Mouse (Mus musculus): ENCODE measurements at regions not wholly inside any gene's neighbourhood (a gene's known extent, or its start where the extent isn't known, plus 50 kb on each side); places are given as distances from the start of the nearest gene placed in this dataset.

DNA sequence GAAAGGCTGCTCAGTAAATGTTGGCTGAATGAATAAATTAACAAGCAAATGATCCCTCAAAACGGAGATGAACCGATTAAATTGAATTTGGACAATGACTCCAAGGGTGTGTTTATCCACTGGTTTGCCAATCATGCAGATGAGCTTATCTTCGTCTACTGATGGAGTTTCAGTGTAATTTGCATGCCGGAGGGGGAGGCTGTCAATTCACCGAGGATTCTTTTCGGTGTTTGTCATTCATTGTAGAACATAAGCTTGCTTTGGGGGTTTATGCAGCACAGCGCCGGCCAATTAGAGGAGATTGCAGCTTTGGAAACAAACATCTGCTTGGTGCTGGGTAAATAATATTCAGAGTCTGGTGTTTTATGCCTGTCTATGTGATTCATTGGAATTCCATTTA is 132.7 kb downstream of the Otoa start:
- peak; percentile 87 for DNase-seq (ENCODE audit: low read depth)
- no peak for TF ChIP-seq POLR2A (IDR thresholded peaks at IDR 0.05; ENCODE audit: borderline replicate concordance, extremely low read depth, insufficient read depth, insufficient read length, poor library complexity, severe bottlenecking)
- TF ChIP-seq CTCF (IDR thresholded peaks at IDR 0.05; ENCODE audit: borderline replicate concordance, extremely low read depth, insufficient read depth, insufficient read length), result no peak

DNA sequence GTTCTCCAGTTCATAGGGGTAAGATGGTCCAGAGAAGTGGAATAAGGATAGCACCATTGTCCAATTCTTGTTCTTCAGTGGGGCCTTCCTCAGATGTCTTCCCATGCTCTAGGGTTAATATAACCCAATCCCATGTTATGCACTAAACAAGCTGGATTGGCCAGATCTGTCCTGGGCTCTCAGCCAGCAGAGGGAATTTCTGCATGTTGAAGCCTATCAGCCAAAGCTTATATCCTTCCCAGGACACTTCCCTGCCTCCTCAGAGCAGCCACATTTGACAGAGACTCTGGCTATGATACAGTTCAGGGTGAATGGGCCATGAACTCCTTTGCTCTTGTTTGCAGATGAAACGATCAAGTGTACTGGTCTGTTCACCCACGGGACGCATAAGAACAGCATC is 133.6 kb downstream of the Otoa start:
- TF ChIP-seq CTCF (IDR thresholded peaks at IDR 0.05; ENCODE audit: borderline replicate concordance, extremely low read depth, insufficient read depth, insufficient read length) (no peak), POLR2A (IDR thresholded peaks at IDR 0.05; ENCODE audit: borderline replicate concordance, extremely low read depth, insufficient read depth, insufficient read length, poor library complexity, severe bottlenecking) (no peak)
- DNase-seq (ENCODE audit: low read depth), result peak; percentile 49

GRCm38 (mm10) chr7:121215735-121216134 is 134.3 kb downstream of the Otoa start:
- DNase-seq (ENCODE audit: low read depth), result no peak
- TF ChIP-seq CTCF (IDR thresholded peaks at IDR 0.05; ENCODE audit: borderline replicate concordance, extremely low read depth, insufficient read depth, insufficient read length) (no peak), POLR2A (IDR thresholded peaks at IDR 0.05; ENCODE audit: borderline replicate concordance, extremely low read depth, insufficient read depth, insufficient read length, poor library complexity, severe bottlenecking) (no peak)

DNA sequence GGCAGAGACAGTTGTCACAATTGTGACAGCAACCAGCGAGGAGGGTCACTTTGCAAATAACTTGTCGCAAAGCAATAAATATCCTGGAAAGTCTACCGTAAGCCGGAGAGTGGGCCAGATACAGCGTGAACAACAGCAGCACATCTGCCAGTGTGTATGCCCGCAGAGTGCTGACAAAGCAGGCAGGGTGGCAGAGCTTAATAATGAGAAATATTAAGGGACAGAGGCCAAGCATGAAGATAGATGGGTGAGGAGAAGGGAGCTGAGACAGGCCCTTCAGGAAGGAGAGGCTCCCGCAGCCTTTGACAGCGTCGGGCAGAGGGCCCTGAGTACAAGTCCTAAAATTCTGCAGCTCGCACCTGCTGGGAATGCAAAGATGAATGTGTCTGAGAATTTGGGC is 136.6 kb downstream of the Otoa start:
- no peak for DNase-seq (ENCODE audit: low read depth)
- TF ChIP-seq POLR2A (IDR thresholded peaks at IDR 0.05; ENCODE audit: borderline replicate concordance, extremely low read depth, insufficient read depth, insufficient read length, poor library complexity, severe bottlenecking) (no peak), CTCF (IDR thresholded peaks at IDR 0.05; ENCODE audit: borderline replicate concordance, extremely low read depth, insufficient read depth, insufficient read length) (no peak)

DNA sequence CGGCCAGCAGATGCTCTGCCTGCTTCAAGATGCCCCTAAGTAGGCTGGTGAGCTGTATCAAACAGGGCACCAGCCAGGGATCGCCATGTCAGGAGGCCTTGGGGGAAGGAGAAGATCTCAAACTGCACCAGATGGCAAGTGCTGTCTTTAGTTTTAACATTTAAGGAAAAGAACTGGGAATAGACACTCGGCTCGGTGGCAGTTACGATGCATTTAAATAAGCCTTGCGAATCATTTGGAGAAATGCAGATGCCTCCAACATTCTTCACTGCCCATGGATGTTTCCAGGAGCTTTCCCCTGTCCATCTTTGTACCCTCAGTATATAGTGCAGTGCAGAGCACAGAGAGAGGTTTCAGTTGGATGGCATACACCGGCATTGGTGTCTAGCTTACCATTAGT is 139.7 kb downstream of the Otoa start:
- TF ChIP-seq CTCF (IDR thresholded peaks at IDR 0.05; ENCODE audit: borderline replicate concordance, extremely low read depth, insufficient read depth, insufficient read length) (no peak), POLR2A (IDR thresholded peaks at IDR 0.05; ENCODE audit: borderline replicate concordance, extremely low read depth, insufficient read depth, insufficient read length, poor library complexity, severe bottlenecking) (no peak)
- DNase-seq (ENCODE audit: low read depth), result no peak

- TF ChIP-seq POLR2A (IDR thresholded peaks at IDR 0.05; ENCODE audit: borderline replicate concordance, extremely low read depth, insufficient read depth, insufficient read length, poor library complexity, severe bottlenecking) (no peak), CTCF (IDR thresholded peaks at IDR 0.05; ENCODE audit: borderline replicate concordance, extremely low read depth, insufficient read depth, insufficient read length) (no peak)
- DNase-seq (ENCODE audit: low read depth), result no peak
These were observed 150.4 kb downstream of the Otoa start for GRCm38 (mm10) chr7:121231881-121232280.

DNA sequence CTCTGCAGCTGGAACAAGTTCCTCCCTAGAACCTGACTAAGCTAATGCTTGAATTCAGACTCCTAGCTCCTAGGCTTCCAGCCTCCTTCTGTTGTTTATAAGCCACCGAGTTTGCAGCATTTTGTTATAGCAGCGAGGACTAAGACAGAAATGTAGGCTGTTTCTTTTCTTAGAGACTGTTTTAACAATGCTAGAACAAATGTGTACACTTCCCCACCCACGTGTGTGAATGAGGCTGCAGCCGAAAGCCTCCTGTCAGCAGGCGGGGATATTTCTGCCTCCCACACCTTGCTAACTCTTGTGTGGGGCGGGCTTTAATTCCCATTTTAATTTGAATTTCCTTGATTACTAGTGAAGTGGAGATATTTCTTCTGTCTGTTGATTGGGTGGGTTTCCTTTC is 153.4 kb downstream of the Otoa start:
- TF ChIP-seq CTCF (IDR thresholded peaks at IDR 0.05; ENCODE audit: borderline replicate concordance, extremely low read depth, insufficient read depth, insufficient read length) (no peak), POLR2A (IDR thresholded peaks at IDR 0.05; ENCODE audit: borderline replicate concordance, extremely low read depth, insufficient read depth, insufficient read length, poor library complexity, severe bottlenecking) (no peak)
- DNase-seq (ENCODE audit: low read depth), result no peak

DNA sequence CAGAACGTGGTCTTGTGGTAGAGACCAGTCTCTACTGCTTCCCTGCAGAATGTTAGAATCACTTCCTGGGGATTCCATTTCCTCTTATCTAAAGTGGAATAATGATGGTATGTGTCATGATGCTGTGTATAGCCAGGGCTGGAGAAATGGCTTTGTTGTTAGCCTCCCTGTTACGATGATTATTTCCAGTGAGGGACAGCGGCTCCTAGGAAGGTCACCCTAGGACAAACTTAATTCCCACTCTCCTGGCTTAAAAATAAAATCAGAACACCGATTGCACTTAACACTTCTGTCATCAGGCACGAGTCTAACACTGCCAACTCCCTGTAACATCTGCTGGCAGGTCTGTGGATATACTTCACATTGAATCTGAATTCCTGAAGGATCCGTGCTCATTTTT is 151.9 kb upstream of the Hs3st2 start:
- TF ChIP-seq CTCF (IDR thresholded peaks at IDR 0.05; ENCODE audit: borderline replicate concordance, extremely low read depth, insufficient read depth, insufficient read length), result no peak
- no peak for TF ChIP-seq POLR2A (IDR thresholded peaks at IDR 0.05; ENCODE audit: borderline replicate concordance, extremely low read depth, insufficient read depth, insufficient read length, poor library complexity, severe bottlenecking)
- no peak for DNase-seq (ENCODE audit: low read depth)

DNA sequence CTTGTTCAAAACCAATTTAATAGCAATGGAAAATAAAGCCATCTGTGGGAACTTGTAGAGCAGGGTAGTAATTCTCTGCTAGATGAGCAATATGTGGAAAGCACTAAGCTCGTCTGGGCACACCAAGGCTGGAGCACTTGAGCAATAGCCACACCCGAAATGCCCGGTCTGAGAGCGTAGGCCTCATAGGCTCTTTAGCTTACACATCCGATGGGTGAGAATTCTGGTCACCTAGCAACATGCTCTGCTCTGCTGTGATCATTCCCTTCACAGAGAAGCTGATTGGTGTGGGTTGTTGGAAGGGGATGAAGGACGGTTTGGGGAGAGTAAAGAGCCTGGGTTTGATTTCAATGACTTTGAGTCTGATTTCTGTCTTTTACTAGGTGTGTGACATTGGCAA is 143.8 kb upstream of the Hs3st2 start:
- DNase-seq (ENCODE audit: low read depth), result no peak
- no peak for TF ChIP-seq POLR2A (IDR thresholded peaks at IDR 0.05; ENCODE audit: borderline replicate concordance, extremely low read depth, insufficient read depth, insufficient read length, poor library complexity, severe bottlenecking)
- TF ChIP-seq CTCF (IDR thresholded peaks at IDR 0.05; ENCODE audit: borderline replicate concordance, extremely low read depth, insufficient read depth, insufficient read length), result no peak

- DNase-seq (ENCODE audit: low read depth), result no peak
- TF ChIP-seq POLR2A (IDR thresholded peaks at IDR 0.05; ENCODE audit: borderline replicate concordance, extremely low read depth, insufficient read depth, insufficient read length, poor library complexity, severe bottlenecking), result no peak
- no peak for TF ChIP-seq CTCF (IDR thresholded peaks at IDR 0.05; ENCODE audit: borderline replicate concordance, extremely low read depth, insufficient read depth, insufficient read length)
These were observed 134.2 kb upstream of the Hs3st2 start for GRCm38 (mm10) chr7:121257466-121257865.

DNA sequence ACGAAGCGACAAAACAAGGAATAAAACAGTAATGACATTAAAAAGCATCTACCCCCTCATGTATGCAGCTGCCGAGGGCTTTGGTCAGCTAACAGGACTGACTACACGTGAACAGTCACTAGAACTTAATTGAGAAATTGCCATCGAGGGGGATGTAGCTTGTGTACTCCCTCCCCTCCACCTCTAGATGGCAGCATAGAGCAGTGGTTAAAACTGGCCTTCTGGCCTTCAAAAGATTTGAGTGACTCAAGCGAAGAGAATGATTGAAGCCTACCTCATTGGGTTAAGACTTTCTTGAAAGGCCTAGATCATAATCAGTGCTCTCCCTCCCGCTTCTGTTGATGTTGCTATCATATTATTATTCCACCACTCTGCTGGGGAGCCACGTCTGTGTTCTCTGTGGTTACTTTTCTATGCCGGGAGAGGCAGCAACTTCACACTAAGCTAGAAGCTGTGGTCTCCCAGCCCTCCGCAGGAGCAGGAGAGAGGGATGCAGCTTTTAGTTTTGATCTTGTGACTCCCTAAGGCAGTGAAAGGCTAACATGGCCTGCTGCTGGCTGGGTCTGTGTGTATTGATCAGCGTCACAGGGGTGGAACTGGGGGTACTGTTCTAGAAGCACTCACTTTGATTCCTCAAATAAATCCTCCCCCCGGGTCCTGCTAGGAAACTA is 132.7 kb upstream of the Hs3st2 start:
- DNase-seq (ENCODE audit: low read depth), result peak; percentile 71

DNA sequence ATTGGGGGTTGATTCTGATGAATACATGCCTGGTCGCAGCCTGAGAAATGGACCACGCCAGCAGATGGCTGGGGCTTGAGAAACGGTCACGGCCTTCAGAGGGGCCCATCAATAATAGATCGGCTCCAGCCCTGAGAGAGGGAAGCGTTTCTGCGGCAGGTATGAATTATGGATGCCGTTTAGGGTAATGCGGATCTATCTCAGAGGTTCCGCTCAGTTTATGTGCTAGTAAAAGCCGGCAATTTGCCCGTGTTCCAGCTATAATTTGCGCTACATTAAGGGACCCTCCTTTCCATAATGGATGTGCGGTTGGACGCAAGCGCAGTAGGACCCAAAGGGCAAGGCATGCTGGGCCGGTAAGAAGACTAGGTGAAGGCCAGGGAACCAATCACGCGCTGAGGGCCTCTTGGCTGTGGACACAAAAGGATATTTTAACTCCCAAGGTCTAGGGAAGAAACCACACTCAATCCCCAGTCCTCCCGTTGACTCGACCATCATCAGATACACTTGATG is 132.1 kb upstream of the Hs3st2 start:
- DNase-seq (ENCODE audit: low read depth), result peak; percentile 32

More for the DNA sequence above, 132.7 kb upstream of the Hs3st2 start:
- peak; percentile 78; the same call in 1 of the 2 replicates for TF ChIP-seq CTCF (IDR thresholded peaks at IDR 0.05; ENCODE audit: borderline replicate concordance, extremely low read depth, insufficient read depth, insufficient read length)
- TF ChIP-seq POLR2A (IDR thresholded peaks at IDR 0.05; ENCODE audit: borderline replicate concordance, extremely low read depth, insufficient read depth, insufficient read length, poor library complexity, severe bottlenecking), result no peak

More for the DNA sequence above, 132.1 kb upstream of the Hs3st2 start:
- TF ChIP-seq CTCF (IDR thresholded peaks at IDR 0.05; ENCODE audit: borderline replicate concordance, extremely low read depth, insufficient read depth, insufficient read length), result no peak
- no peak for TF ChIP-seq POLR2A (IDR thresholded peaks at IDR 0.05; ENCODE audit: borderline replicate concordance, extremely low read depth, insufficient read depth, insufficient read length, poor library complexity, severe bottlenecking)

Data from brain, embryonic 14.5 days (tissue).